Mouse (Mus musculus) olfactory bulb, adult 2 months (tissue): ENCODE results near the gene 4931428L18Rik. TPM values are rescaled to one million over a fixed set of nuclear protein-coding genes. Genes with fewer than 3 reads are reported as not detected.

Experiments
- H3K27ac ChIP-seq: fragments of 200-500 bp; 2 replicates; pipeline ENCODE4 v1.5.1; 2012; ENCODE audit warnings: low read depth, low read length; ENCODE audit not compliant: insufficient read depth
- H3K4me1 ChIP-seq: fragments of 200-500 bp; 2 replicates; pipeline ENCODE4 v1.6.1; 2012; ENCODE audit warnings: low read length; ENCODE audit not compliant: control insufficient read depth, insufficient read depth
- H3K4me3 ChIP-seq: fragments of 200-500 bp; 2 replicates; pipeline ENCODE4 v1.5.1; 2012; ENCODE audit warnings: mild to moderate bottlenecking, low read depth, low read length, moderate library complexity; ENCODE audit not compliant: insufficient read depth
- CTCF ChIP-seq: fragments of 200-500 bp; IDR thresholded peaks from 2 replicates; pipeline ENCODE4 v1.5.1; 2012; ENCODE audit warnings: low read depth, mild to moderate bottlenecking, low read length, moderate library complexity; ENCODE audit not compliant: insufficient read depth
- POLR2A ChIP-seq: fragments of 200-500 bp; IDR thresholded peaks from 2 replicates; pipeline ENCODE4 v1.6.1; 2012; ENCODE audit warnings: mild to moderate bottlenecking, low read depth, low read length, moderate library complexity; ENCODE audit not compliant: insufficient read depth
- WGBS: fragments of 180-500 bp; shearing (Covaris S2); methylation state at CpG from one replicate; pipeline ENCODE4 v1.1.7; 2018; 5-methylcytosine and 5-hydroxymethylcytosine counted together
- polyA plus RNA-seq: library from polyadenylated mRNA; stranded (reverse); fragments of >200 nt; gene quantifications from 2 replicates; pipeline ENCODE4 v1.2.4, GENCODE M21; 2012; ENCODE audit warnings: low replicate concordance; ENCODE audit not compliant: missing spikeins, insufficient read depth, insufficient read length

Gene 4931428L18Rik
- polyA plus RNA-seq, result not detected in 2 replicates

DNA sequence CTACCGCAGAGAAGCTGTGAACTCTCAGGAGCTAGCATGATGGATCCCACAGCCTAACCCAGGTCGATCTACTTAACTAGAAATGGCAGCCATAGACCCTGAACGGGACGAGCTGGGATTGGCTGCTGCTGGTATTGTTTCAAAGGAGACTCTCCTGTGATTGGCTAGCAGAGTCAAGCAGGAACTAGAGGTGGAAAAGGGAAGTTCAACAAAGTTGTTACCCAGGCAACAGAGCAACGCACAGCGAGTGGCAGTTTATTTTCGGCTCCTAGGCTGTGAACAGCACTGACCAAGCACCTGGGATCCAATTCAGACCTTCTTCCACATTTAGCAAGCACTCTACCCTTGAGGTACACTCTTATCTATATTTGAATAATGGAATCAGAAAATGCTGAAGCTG, at the start of gene 4931428L18Rik, which contains the start of gene Pih1d3:
TSS of gene 4931428L18Rik (minus strand) at position 121 of the 400 bp plus-strand sequence.
TSS of gene Pih1d3 (plus strand) at position 275 of the 400 bp plus-strand sequence.
- Histone ChIP-seq H3K4me3 (no peak within 1 kb of the TSS), H3K27ac (no peak within 1 kb of the TSS), H3K4me1 (no peaks in the 10 kb centered on the region)
- 90% methylated on average over 7 of the region's 7 CpGs for WGBS
- TF ChIP-seq CTCF, result no peak
- no peak for TF ChIP-seq POLR2A

DNA sequence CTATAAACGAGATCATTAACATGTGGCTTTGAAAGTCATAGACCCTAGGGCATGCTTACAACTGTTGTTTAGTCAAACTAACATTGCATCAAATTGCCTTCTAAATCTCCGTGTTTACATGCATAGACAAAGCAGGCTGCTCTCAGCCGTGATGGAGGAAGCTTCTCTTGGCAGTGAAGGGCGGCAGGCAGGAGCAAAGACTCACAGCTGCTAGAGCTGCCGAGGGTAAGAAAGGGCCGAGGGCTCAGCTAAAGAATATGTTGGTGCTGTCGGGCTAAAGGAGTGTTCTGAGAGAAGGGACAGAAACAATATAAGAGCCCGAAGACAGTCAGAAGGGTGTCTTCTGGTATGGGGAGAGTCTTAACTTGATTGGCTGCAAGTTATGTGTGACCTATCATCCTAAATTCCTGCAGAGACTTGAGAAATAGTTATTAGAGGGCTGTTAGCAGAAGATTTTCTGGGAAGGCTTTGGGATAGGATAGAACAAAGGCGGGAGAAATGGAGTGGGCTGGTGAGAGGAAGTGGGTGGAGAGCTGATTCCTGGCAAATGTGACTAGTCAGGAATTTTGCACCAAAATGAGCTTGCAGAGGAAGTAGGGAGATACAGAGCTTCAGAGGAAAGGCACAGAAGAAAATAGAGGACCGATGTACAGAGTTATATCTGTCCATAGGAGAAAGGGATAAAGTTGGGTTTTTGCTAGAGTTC, 37.9 kb upstream of the 4931428L18Rik start:
- WGBS, result 24% methylated on average over 10 of the region's 10 CpGs
- no peak overlapping the region for H3K27ac ChIP-seq
- no peak overlapping the region for H3K4me3 ChIP-seq
- H3K4me1 ChIP-seq, result peaks cover 3% of the 10 kb centered on the region; the same call in 1 of the 2 replicates
- TF ChIP-seq POLR2A (no peak), CTCF (no peak)

DNA sequence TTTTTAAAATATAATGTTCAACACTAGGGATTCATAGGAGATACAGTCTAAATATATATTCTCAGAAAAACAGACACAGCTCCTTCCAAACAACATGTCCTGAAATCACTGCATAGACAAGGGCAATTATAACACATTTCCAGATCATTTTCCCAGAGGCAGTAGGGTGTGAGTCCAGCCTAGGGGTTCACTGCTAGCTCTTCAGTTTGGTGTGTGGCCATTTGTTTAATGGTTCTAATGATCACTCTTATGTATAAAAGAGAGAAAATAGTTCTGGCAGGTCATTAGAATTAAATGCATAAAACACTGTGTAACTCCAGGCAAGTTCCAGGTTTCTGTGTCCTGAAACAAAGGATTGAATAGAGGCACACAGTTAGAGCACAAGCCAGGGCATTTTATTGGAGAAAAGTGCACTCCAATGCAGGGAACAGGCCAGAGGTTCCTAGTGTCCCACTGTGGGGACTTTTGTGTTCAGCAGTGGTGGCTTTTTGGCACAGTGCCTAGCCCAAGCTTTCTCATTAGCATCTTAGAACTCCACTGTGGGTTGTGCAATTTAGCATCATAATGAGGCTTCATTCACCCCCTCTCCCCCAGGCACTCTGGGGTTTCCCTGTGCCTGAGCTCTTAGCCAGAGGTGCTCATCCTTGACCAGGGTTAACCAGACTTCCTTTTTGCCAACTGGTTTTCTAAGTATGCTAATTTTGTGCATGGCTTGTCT, 11.0 kb upstream of the 4931428L18Rik start:
- H3K4me1 ChIP-seq, result no peaks in the 10 kb centered on the region
- H3K27ac ChIP-seq, result no peak overlapping the region
- no peak overlapping the region for H3K4me3 ChIP-seq
- TF ChIP-seq CTCF, result no peak
- TF ChIP-seq POLR2A, result no peak

DNA sequence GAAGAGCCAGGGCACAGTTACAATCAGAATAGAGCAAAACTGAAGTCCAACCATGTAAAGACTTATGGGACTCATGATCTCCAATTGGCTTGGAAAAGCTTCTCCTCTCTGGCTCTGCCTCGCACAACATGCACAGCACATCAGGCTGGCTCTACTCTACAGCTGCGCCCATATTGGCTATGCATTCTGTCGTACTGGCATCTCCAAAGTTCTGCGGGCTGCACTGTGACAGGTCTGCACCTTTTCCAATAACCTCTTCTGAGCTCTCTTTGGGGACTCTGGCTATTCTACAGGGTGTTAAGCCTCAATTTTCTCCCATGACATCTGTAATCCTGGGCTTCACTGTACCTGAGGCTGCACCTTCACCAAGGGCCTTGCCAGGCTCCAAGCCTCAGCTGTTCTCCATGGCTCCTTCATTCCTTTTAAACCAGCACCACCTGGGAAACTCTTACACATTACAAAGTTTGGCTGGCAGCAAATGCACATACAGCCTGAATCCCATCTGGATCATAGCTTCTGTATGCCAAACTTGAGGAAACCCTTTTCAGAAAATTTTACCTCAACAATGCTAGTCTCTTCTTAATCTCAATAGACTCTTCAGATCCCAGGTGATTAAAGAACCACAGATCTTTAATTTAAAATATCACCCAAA, 1.8 kb downstream of the 4931428L18Rik start:
- Histone ChIP-seq H3K4me3 (no peak overlapping the region), H3K4me1 (no peaks in the 10 kb centered on the region), H3K27ac (no peak overlapping the region)
- WGBS, result 94% methylated on average over 4 of the region's 4 CpGs
- TF ChIP-seq CTCF (no peak), POLR2A (no peak)

DNA sequence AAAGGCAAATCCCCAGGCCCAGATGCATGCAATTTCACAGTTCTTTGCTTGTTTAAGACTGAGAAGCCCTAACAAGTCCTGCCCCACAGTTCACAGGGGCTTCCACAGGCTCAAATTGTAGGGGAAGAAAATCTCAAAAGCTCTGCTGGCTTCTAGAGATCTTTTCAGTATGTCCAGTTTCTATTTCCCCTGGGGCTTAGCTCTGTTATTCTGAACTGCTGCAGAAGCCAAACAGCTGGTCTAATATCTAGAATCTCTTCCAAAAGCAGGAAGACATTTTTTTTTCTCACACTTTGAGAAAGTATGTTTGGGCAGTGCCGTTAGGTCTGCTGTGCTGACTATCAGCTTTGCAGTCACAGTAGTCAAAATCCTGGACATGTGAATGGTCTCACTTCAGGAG, 7.7 kb downstream of the 4931428L18Rik start:
- no peaks in the 10 kb centered on the region for H3K4me1 ChIP-seq
- H3K4me3 ChIP-seq, result no peak overlapping the region
- TF ChIP-seq CTCF, result no peak
- TF ChIP-seq POLR2A, result no peak
- WGBS, result 85% methylated on average over 1 of the region's 1 CpGs
- no peak overlapping the region for H3K27ac ChIP-seq

DNA sequence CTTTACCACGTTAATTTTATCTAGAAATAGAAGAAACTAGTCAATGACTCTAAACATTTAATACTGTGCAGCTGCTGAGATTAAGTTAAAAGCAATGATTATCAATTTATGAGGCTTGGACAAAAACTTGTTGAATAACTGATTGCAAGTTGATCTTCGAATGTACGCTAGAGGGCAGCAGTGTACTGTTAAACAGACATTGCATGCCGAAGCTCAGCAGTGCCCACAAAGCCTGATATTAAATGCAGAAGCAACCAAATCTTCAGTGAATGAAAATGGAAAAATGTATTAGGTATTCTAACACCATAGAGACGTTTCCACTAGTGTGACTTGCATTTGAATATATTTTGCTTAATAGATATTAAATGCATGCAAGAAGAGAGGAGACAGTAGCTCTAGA, 12.3 kb downstream of the 4931428L18Rik start:
- Histone ChIP-seq H3K27ac (no peak overlapping the region), H3K4me3 (no peak overlapping the region), H3K4me1 (no peaks in the 10 kb centered on the region)
- WGBS, result under 1% methylated on average over 5 of the region's 5 CpGs
- TF ChIP-seq POLR2A, result no peak
- TF ChIP-seq CTCF, result no peak

DNA sequence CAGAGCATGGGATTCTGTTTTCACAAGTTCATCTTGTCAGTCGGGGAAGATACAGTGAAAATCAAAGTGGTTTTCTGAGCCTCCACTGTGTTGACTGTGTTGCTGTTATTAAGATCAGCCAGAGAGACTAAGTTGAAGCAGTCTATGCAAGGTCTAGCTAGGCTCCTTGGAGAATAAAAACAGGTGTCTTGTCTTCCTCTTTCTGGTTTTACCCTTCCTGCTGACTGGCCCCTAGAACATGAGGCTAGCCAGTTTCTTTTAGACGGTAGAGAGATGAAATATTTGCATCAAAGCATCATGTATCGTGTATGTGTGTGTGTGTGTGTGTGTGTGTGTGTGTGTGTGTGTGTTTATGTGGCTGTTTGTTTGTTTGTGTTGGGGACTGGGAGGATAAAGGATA, 16.7 kb downstream of the 4931428L18Rik start:
- no peaks in the 10 kb centered on the region for H3K4me1 ChIP-seq
- H3K4me3 ChIP-seq, result no peak overlapping the region
- WGBS, result 81% methylated on average over 3 of the region's 3 CpGs
- TF ChIP-seq CTCF (no peak), POLR2A (no peak)
- H3K27ac ChIP-seq, result no peak overlapping the region

DNA sequence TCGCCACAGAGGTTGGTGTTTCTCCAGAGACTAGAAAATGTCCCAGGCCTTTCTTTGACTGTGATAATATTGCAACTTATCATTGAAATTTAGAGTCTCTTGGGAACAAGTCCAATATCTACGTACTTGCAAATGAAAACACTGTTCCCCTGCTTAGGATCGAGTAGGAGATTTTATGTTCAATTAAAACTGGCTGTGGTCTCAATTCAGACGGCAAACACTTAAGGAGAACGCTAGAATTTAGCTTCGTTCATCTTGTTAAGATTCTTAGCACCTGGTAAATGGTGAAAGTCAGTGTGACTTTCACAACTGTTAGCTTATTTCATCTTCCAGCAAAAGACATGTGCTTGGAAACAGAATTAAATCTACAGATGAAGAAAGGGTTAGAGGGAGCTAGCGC, 17.1 kb downstream of the 4931428L18Rik start:
- no peak overlapping the region for H3K4me3 ChIP-seq
- no peaks in the 10 kb centered on the region for H3K4me1 ChIP-seq
- 53% methylated on average over 7 of the region's 7 CpGs for WGBS
- TF ChIP-seq POLR2A (no peak), CTCF (no peak)
- no peak overlapping the region for H3K27ac ChIP-seq

DNA sequence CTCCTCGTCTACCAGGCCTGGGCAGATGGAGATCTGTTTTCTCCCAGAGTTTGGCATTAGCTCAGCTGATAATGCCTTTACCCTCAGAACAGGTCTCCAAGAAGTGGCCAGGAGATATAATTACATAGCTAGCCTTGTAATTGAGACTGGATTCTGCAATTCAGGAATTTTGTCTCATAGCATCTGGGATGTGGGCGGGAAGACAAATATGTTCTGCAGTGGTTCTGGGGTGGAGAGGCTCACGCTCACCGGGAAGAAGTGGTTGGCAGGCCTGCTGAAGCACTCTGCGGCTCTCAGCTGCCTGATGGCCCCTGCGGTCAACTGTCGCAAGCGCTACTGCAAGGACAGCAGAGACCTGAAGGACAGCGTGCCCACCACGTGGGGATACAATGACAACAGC, 18.7 kb downstream of the 4931428L18Rik start:
- Histone ChIP-seq H3K4me1 (no peaks in the 10 kb centered on the region), H3K4me3 (no peak overlapping the region), H3K27ac (no peak overlapping the region)
- TF ChIP-seq POLR2A (no peak), CTCF (no peak)
- WGBS, result 86% methylated on average over 10 of the region's 10 CpGs
